Mouse (Mus musculus) myocyte (in vitro differentiated cells): ENCODE measurements around the gene Ifit3b. TPM values are rescaled to one million over a fixed set of nuclear protein-coding genes. Genes with fewer than 3 reads are reported as not detected.
"Not testable (repeated sequence)": the region's sequence is repeated elsewhere in the genome, so short reads cannot be mapped to it uniquely, and the experiment has no call there.

Experiments
- H3K27me3 ChIP-seq: one replicate; pipeline ENCODE4 v1.6.1; 2011; ENCODE audit not compliant: control insufficient read depth, insufficient read depth, insufficient read length
- H3K36me3 ChIP-seq: one replicate; pipeline ENCODE4 v1.6.1; 2011; ENCODE audit not compliant: control insufficient read depth, insufficient read depth
- H3K4me2 ChIP-seq: one replicate; pipeline ENCODE4 v1.6.1; 2011; ENCODE audit warnings: low read depth, control low read depth
- H3K4me3 ChIP-seq: one replicate; pipeline ENCODE4 v1.5.1; 2011; ENCODE audit warnings: mild to moderate bottlenecking, control low read depth, moderate library complexity
- H3K79me2 ChIP-seq: one replicate; pipeline ENCODE4 v1.6.1; 2011; ENCODE audit not compliant: control insufficient read depth, insufficient read depth
- H3ac ChIP-seq: one replicate; pipeline ENCODE4 v1.6.1; 2011; ENCODE audit not compliant: control insufficient read depth, insufficient read length
- CEBPB ChIP-seq: IDR thresholded peaks from 2 replicates; pipeline ENCODE4 v1.6.1; 2011; ENCODE audit warnings: mild to moderate bottlenecking, moderate library complexity; ENCODE audit not compliant: poor library complexity, insufficient read depth, severe bottlenecking
- E2F4 ChIP-seq: IDR thresholded peaks from one replicate; pipeline ENCODE4 v1.6.1; 2011; ENCODE audit warnings: mild to moderate bottlenecking, control low read depth, moderate library complexity; ENCODE audit not compliant: insufficient read depth
- MAX ChIP-seq: IDR thresholded peaks from one replicate; pipeline ENCODE4 v1.6.1; 2011; ENCODE audit warnings: low read depth, mild to moderate bottlenecking, control low read depth
- MYOD1 ChIP-seq, 3 experiments: IDR thresholded peaks; one replicate each; pipeline ENCODE4 v1.6.1; 2011; ENCODE audit warnings: control low read depth in 2 of 3, low read depth in 2 of 3, mild to moderate bottlenecking in 2 of 3, moderate library complexity in 1 of 3; ENCODE audit not compliant: insufficient read length in 2 of 3, control insufficient read depth in 1 of 3
- MYOG ChIP-seq, 3 experiments: IDR thresholded peaks; one replicate each; pipeline ENCODE4 v1.6.1; 2011; ENCODE audit warnings: control low read depth in 2 of 3, low read depth in 2 of 3, mild to moderate bottlenecking in 2 of 3; ENCODE audit not compliant: insufficient read length in 2 of 3, control insufficient read depth in 1 of 3, insufficient read depth in 1 of 3
- POLR2A ChIP-seq: IDR thresholded peaks from one replicate; pipeline ENCODE4 v1.6.1; 2011; ENCODE audit warnings: low read depth, mild to moderate bottlenecking, control low read depth, moderate library complexity; ENCODE audit not compliant: insufficient read length
- POLR2AphosphoS2 ChIP-seq: IDR thresholded peaks from one replicate; pipeline ENCODE4 v1.6.1; 2011; ENCODE audit warnings: low read depth, control low read depth; ENCODE audit not compliant: insufficient read length
- REST ChIP-seq: IDR thresholded peaks from one replicate; pipeline ENCODE4 v1.6.1; 2011; ENCODE audit warnings: mild to moderate bottlenecking, control low read depth, moderate library complexity; ENCODE audit not compliant: insufficient read depth, insufficient read length
- SRF ChIP-seq: IDR thresholded peaks from one replicate; pipeline ENCODE4 v1.6.1; 2011; ENCODE audit warnings: low read depth; ENCODE audit not compliant: control insufficient read depth, insufficient read length
- TCF12 ChIP-seq: IDR thresholded peaks from one replicate; pipeline ENCODE4 v1.6.1; 2011; ENCODE audit warnings: mild to moderate bottlenecking, control low read depth; ENCODE audit not compliant: poor library complexity, insufficient read depth, severe bottlenecking
- TCF3 ChIP-seq: IDR thresholded peaks from one replicate; pipeline ENCODE4 v1.6.1; 2011; ENCODE audit warnings: low read depth, control low read depth; ENCODE audit not compliant: insufficient read length
- USF1 ChIP-seq: IDR thresholded peaks from one replicate; pipeline ENCODE4 v1.6.1; 2011; ENCODE audit warnings: low read depth, mild to moderate bottlenecking, control low read depth, moderate library complexity
- polyA plus RNA-seq: library from polyadenylated mRNA; unstranded; fragments of >200 nt; fragmentation: generic; extraction: Trizol; gene quantifications from one replicate; pipeline ENCODE4 v1.2.1, GENCODE M21; 2012; ENCODE audit warnings: missing spikeins

The Ifit3b gene
- polyA plus RNA-seq, 1 experiment = 0.02 TPM

DNA sequence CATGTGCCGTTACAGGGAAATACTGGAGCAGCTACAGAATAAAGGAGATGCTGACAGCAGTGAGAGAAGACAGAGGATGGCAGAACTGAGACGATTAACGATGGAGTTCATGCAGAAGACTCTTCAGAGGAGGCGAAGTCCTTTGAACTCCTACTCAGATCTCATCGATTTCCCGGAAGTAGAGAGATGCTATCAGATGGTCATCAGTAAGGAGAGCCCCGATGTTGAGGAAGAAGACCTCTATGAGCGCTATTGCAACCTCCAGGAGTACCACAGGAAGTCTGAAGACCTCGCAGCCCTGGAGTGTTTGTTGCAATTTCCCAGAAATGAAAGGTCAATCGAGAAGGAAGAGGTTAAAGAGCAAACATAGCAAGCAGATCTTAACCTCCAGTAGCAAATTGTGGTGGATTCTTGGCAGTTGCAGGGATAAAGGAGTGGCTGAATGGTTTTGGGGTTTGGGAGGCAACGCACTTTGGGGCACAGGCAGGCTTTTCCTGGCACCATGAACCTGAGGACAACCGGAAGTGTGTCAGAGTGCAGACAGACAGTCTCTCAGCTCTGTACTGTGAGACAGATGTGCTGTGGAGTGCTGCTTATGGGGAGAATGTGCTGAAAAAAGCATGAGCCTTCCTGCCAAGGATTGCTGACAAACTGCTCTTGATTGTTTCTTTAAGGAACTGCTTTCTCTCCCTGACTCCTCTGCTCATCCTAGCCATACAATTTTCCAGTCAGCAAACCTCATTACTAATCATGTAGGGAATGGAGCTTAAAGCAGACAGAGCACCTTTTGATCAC lies 19.7 kb upstream of the Ifit3b start:
- not testable (repeated sequence) for H3K4me2 ChIP-seq, H3K27me3 ChIP-seq, H3ac ChIP-seq, H3K79me2 ChIP-seq, H3K36me3 ChIP-seq, H3K4me3 ChIP-seq

DNA sequence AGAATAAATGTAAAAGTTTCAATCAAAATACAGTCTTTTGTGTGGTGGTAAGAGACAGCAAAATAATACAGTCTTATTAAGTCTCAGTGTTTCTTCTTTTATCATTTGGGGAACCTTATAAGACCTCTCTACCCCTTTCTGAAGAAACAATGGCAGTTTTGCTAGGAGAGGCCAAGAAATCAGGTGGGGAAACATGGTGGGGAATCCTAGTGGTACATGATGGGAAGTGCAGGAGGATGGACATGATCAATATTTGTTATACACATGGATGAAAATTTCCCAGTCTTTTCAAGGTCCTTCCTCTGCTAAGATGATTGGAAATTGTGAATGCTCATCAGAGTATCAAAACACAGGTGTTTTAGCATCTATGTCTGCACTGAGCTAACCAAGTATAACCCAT lies 18.8 kb upstream of the Ifit3b start:
- no peak overlapping the region for H3K4me3 ChIP-seq
- H3ac ChIP-seq = no peak overlapping the region
- H3K79me2 ChIP-seq = no peaks in the 10 kb centered on the region
- no peak overlapping the region for H3K4me2 ChIP-seq
- no peaks in the 10 kb centered on the region for H3K36me3 ChIP-seq
- peaks cover 3% of the 10 kb centered on the region for H3K27me3 ChIP-seq
- TF ChIP-seq SRF (no peak), POLR2AphosphoS2 (no peak), USF1 (no peak), MAX (no peak), POLR2A (no peak), REST (no peak), E2F4 (no peak), MYOD1 (IDR thresholded peaks at IDR 0.05; ENCODE audit: control insufficient read depth in 1 of 3, insufficient read length in 2 of 3, low read depth in 2 of 3) (no peak), MYOG (IDR thresholded peaks at IDR 0.05; ENCODE audit: control insufficient read depth in 1 of 3, insufficient read depth in 1 of 3, insufficient read length in 2 of 3, low read depth in 2 of 3) (no peak), TCF3 (no peak), TCF12 (no peak), CEBPB (no peak)

DNA sequence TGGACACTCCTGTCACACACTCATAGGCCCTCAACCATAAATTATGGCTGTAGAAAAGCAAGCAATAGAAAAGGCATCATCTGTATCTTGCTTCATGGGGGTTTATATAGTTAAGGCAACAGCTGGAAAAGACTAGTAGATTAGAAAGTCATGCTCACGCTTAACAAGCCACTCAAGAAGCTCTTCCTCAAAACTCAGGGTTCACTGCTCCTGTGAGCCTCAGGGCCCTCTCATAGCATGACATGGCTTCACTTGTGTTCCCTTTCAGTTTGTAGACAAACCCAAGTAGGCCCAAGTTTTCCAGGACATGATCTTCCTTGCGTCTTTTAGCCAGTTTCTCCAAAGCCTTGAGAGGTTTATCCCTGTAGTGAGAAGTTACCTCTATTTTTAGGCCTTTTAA lies 14.3 kb upstream of the Ifit3b start:
- H3K4me2 ChIP-seq = no peak overlapping the region
- TF ChIP-seq SRF = no peak
- no peak for TF ChIP-seq POLR2A
- TF ChIP-seq E2F4 = no peak
- TF ChIP-seq USF1 = no peak
- no peak for TF ChIP-seq MYOD1 (IDR thresholded peaks at IDR 0.05; ENCODE audit: control insufficient read depth in 1 of 3, insufficient read length in 2 of 3, low read depth in 2 of 3)
- no peak for TF ChIP-seq MAX
- no peak for TF ChIP-seq POLR2AphosphoS2
- TF ChIP-seq CEBPB = no peak
- no peak for TF ChIP-seq MYOG (IDR thresholded peaks at IDR 0.05; ENCODE audit: control insufficient read depth in 1 of 3, insufficient read depth in 1 of 3, insufficient read length in 2 of 3, low read depth in 2 of 3)
- TF ChIP-seq TCF3 = no peak
- no peak for TF ChIP-seq REST
- TF ChIP-seq TCF12 = no peak

DNA sequence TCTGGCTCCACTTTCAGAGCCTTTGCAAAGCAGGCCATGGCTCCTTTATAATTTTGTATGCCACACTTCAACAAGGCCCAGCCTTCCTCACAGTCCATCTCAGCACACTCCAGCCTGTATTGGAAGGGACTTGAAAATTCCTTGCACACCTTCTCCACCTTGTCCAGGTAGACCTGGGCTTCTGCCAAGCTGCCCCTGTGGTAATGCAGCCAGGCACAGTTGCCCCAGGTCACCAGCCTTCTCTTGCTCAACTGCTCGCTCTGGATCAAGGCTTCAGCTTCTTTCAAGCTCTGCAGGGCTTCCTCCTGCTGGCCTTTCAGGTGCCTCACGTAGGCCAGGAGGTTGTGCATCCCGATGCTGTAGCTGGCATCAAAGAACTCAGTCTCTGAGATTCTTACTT lies 13.2 kb upstream of the Ifit3b start:
- H3K27me3 ChIP-seq, H3K36me3 ChIP-seq, H3K4me2 ChIP-seq, H3K4me3 ChIP-seq, H3K79me2 ChIP-seq, H3ac ChIP-seq: not testable (repeated sequence)

More for the DNA sequence above, 14.3 kb upstream of the Ifit3b start:
- no peak overlapping the region for H3ac ChIP-seq
- no peak overlapping the region for H3K4me3 ChIP-seq
- no peaks in the 10 kb centered on the region for H3K36me3 ChIP-seq
- no peaks in the 10 kb centered on the region for H3K79me2 ChIP-seq
- H3K27me3 ChIP-seq = no peaks in the 10 kb centered on the region

DNA sequence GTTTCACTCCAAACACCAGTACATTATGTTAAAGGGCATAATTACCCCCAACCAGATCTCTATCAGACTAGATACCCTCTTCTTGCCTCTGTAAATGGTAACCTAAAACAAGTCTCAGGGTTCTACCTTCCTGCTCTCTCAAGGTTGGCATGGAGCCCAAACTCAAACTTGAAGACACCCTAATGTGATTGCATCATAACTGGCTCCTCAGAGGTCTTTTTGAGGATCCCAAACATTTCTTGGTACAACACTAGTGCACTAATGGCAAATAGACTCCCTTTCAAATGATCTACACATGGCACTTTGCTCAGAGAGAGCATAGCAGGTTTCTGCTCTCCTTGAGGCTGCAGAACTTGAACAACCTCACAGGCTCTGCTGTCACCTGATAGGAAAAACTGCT lies 11.0 kb upstream of the Ifit3b start:
- no peak for TF ChIP-seq POLR2AphosphoS2
- TF ChIP-seq E2F4 = no peak
- TF ChIP-seq POLR2A = no peak
- no peak for TF ChIP-seq TCF12
- TF ChIP-seq TCF3 = no peak
- no peak for TF ChIP-seq MAX
- no peak for TF ChIP-seq MYOD1 (IDR thresholded peaks at IDR 0.05; ENCODE audit: control insufficient read depth in 1 of 3, insufficient read length in 2 of 3, low read depth in 2 of 3)
- TF ChIP-seq CEBPB = no peak
- Histone ChIP-seq H3K36me3 (no peaks in the 10 kb centered on the region), H3ac (no peak overlapping the region), H3K4me3 (no peak overlapping the region), H3K27me3 (no peaks in the 10 kb centered on the region), H3K79me2 (no peaks in the 10 kb centered on the region), H3K4me2 (no peak overlapping the region)
